Mouse (Mus musculus) forebrain, postnatal 0 days (tissue): Measurements from ENCODE around the gene Fgfr4. TPM values are rescaled to one million over a fixed set of nuclear protein-coding genes. Genes with fewer than 3 reads are reported as not detected.
A peak's percentile ranks its signal among the peaks of the same experiment; 100 is the strongest.

Experiments used
- ATAC-seq: fragments of 200-750 bp; cut with Nextera tagmentation; 2 replicates; pipeline ENCODE4 v1.8.0; 2017; ENCODE audit warnings: mild to moderate bottlenecking, moderate library complexity
- DNase-seq: peaks from one replicate; pipeline ENCODE4 v3.0.0-alpha.2; 2015
- H3K27ac ChIP-seq: fragments of 300-500 bp; sonication (generic); 2 replicates; pipeline ENCODE4 v1.5.1; 2014; ENCODE audit warnings: low read depth, mild to moderate bottlenecking, antibody characterized with exemption, low read length, moderate library complexity, mixed read lengths
- H3K27me3 ChIP-seq: fragments of 300-500 bp; sonication (generic); 2 replicates; pipeline ENCODE4 v1.6.1; 2014; ENCODE audit warnings: mild to moderate bottlenecking, low read length, mixed read lengths; ENCODE audit not compliant: insufficient read depth
- H3K36me3 ChIP-seq: fragments of 300-500 bp; sonication (generic); 2 replicates; pipeline ENCODE4 v1.6.1; 2014; ENCODE audit warnings: mild to moderate bottlenecking, moderate library complexity; ENCODE audit not compliant: insufficient read depth
- H3K4me1 ChIP-seq: fragments of 300-500 bp; sonication (generic); 2 replicates; pipeline ENCODE4 v1.6.1; 2014; ENCODE audit warnings: antibody characterized with exemption; ENCODE audit not compliant: insufficient read depth
- H3K4me2 ChIP-seq: fragments of 300-500 bp; sonication (generic); 2 replicates; pipeline ENCODE4 v1.6.1; 2014; ENCODE audit warnings: low read depth, mild to moderate bottlenecking, moderate library complexity
- H3K4me3 ChIP-seq: fragments of 300-500 bp; sonication (generic); 2 replicates; pipeline ENCODE4 v1.5.1; 2014; ENCODE audit warnings: low read depth, low read length, mixed read lengths
- H3K9ac ChIP-seq: fragments of 300-500 bp; sonication (generic); 2 replicates; pipeline ENCODE4 v1.6.1; 2014; ENCODE audit warnings: mild to moderate bottlenecking
- H3K9me3 ChIP-seq: fragments of 300-500 bp; sonication (generic); 2 replicates; pipeline ENCODE4 v1.6.1; 2016; ENCODE audit warnings: low read length
- CTCF ChIP-seq: sonication (generic); IDR thresholded peaks from 2 replicates; pipeline ENCODE4 v1.5.1; 2016; ENCODE audit warnings: antibody characterized with exemption, control low read depth, low read depth
- WGBS: fragments of 180-500 bp; shearing (Covaris S2); extraction: QIAGEN DNeasy Blood & Tissue Kit; methylation state at CpG from one replicate; pipeline ENCODE4 v1.1.7; 2014; 5-methylcytosine and 5-hydroxymethylcytosine counted together
- polyA plus RNA-seq: library from polyadenylated mRNA; unstranded; fragments of >200 nt; fragmentation: Nextera tagmentation; extraction: Ambion mirVana; gene quantifications from 2 replicates; pipeline ENCODE4 v1.2.1, GENCODE M21; 2015
- total RNA-seq: library from RNA; depleted of rRNA; stranded (reverse); fragments of >200 nt; gene quantifications from 2 replicates; pipeline ENCODE4 v1.2.3, GENCODE M21; 2014

Gene Fgfr4
- total and polyA plus RNA-seq, 2 experiments from 2014 or later = 0.19 to 0.33 TPM

GRCm38 (mm10) chr13:55165831-55166339 lies 13.4 kb downstream of the Fgfr4 start:
- TF ChIP-seq CTCF = no peak
- no peaks in the 10 kb centered on the region for H3K4me1 ChIP-seq
- no peak overlapping the region for H3K27ac ChIP-seq
- no peak overlapping the region for H3K4me2 ChIP-seq
- no peaks in the 10 kb centered on the region for H3K36me3 ChIP-seq
- WGBS = 92% methylated on average over 16 of the region's 16 CpGs
- H3K27me3 ChIP-seq = no peaks in the 10 kb centered on the region
- H3K4me3 ChIP-seq = no peak overlapping the region
- DNase-seq (no peak), ATAC-seq (no peak)
- no peak overlapping the region for H3K9ac ChIP-seq
- no peaks in the 10 kb centered on the region for H3K9me3 ChIP-seq

GRCm38 (mm10) chr13:55166806-55167725 lies 14.6 kb downstream of the Fgfr4 start:
- Histone ChIP-seq H3K4me2 (no peak overlapping the region), H3K27ac (no peak overlapping the region), H3K9me3 (no peaks in the 10 kb centered on the region), H3K4me1 (peaks cover 7% of the 10 kb centered on the region; the same call in 1 of the 2 replicates), H3K36me3 (no peaks in the 10 kb centered on the region), H3K27me3 (no peaks in the 10 kb centered on the region), H3K4me3 (no peak overlapping the region), H3K9ac (no peak overlapping the region)
- ATAC-seq (no peak), DNase-seq (no peak)
- no peak for TF ChIP-seq CTCF
- WGBS = 89% methylated on average over 32 of the region's 32 CpGs

DNA sequence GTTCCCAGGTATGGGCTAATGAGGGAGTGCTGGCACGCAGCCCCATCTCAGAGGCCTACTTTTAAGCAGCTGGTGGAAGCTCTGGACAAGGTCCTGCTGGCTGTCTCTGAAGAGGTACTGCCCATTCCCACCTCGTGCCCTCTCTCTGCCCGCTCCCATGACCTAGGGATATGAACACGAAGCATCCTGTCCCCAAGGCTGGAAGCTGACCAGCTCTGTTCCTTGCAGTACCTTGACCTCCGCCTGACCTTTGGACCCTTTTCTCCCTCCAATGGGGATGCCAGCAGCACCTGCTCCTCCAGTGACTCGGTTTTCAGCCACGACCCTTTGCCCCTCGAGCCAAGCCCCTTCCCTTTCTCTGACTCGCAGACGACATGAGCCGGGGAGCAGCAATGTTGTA lies 15.4 kb downstream of the Fgfr4 start:
- no peak overlapping the region for H3K4me3 ChIP-seq
- H3K27ac ChIP-seq = no peak overlapping the region
- no peak overlapping the region for H3K9ac ChIP-seq
- H3K36me3 ChIP-seq = no peaks in the 10 kb centered on the region
- no peak for ATAC-seq
- H3K4me2 ChIP-seq = no peak overlapping the region
- no peaks in the 10 kb centered on the region for H3K9me3 ChIP-seq
- WGBS = 86% methylated on average over 11 of the region's 11 CpGs
- no peak for DNase-seq
- TF ChIP-seq CTCF = no peak
- H3K4me1 ChIP-seq = peaks cover 7% of the 10 kb centered on the region; the same call in 1 of the 2 replicates
- no peaks in the 10 kb centered on the region for H3K27me3 ChIP-seq

DNA sequence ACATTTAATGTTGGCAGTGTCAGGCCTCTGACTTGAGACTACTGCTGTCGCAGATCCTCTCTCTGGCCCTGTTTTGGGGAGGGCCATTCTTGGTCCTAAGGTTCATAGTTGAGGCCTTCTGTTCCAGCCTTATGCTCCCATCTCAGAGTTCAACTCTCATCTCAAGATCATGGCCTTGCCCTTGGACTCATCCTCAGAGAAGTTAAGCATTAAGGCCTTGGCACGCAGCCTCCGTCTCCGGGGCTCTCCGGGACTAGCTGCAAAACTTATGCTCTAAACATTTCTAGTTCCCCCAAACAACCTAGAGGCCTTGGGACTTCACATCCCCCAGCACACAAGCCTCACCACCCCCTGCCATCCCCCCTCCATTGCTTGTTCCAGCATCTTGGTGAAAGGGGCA lies 15.8 kb downstream of the Fgfr4 start:
- H3K27ac ChIP-seq = no peak overlapping the region

GRCm38 (mm10) chr13:55168958-55169369 lies 16.5 kb downstream of the Fgfr4 start:
- no peak overlapping the region for H3K9ac ChIP-seq

More for the DNA sequence above, 15.8 kb downstream of the Fgfr4 start:
- DNase-seq = no peak
- WGBS = 92% methylated on average over 5 of the region's 5 CpGs
- Histone ChIP-seq H3K36me3 (no peaks in the 10 kb centered on the region), H3K9ac (no peak overlapping the region), H3K4me3 (no peak overlapping the region), H3K4me2 (no peak overlapping the region), H3K27me3 (no peaks in the 10 kb centered on the region), H3K9me3 (no peaks in the 10 kb centered on the region), H3K4me1 (peaks cover 7% of the 10 kb centered on the region; the same call in 1 of the 2 replicates)
- TF ChIP-seq CTCF = no peak
- ATAC-seq = no peak

GRCm38 (mm10) chr13:55171517-55172335 lies 19.3 kb downstream of the Fgfr4 start:
- H3K9me3 ChIP-seq = no peaks in the 10 kb centered on the region
- no peak for TF ChIP-seq CTCF
- 0 out of 2 replicates have a peak overlapping the region, but pooled peaks have one; percentile 10 for H3K9ac ChIP-seq
- H3K27me3 ChIP-seq = no peaks in the 10 kb centered on the region
- ATAC-seq (peak; percentile 87), DNase-seq (peak; percentile 70)
- H3K4me3 ChIP-seq = no peak overlapping the region
- H3K36me3 ChIP-seq = no peaks in the 10 kb centered on the region
- H3K4me1 ChIP-seq = peaks cover 7% of the 10 kb centered on the region; the same call in 1 of the 2 replicates
- peak overlapping the region; percentile 71 for H3K27ac ChIP-seq
- peak overlapping the region; percentile 25; the same call in 1 of the 2 replicates for H3K4me2 ChIP-seq
- 14% methylated on average over 26 of the region's 26 CpGs for WGBS

More at GRCm38 (mm10) chr13:55168958-55169369, 16.5 kb downstream of the Fgfr4 start:
- no peaks in the 10 kb centered on the region for H3K9me3 ChIP-seq
- no peaks in the 10 kb centered on the region for H3K36me3 ChIP-seq
- H3K27ac ChIP-seq = peak overlapping the region; percentile 40; the same call in 1 of the 2 replicates
- WGBS = 47% methylated on average over 13 of the region's 13 CpGs
- TF ChIP-seq CTCF = no peak
- H3K4me3 ChIP-seq = no peak overlapping the region
- no peaks in the 10 kb centered on the region for H3K27me3 ChIP-seq
- ATAC-seq = peak; percentile 84
- peaks cover 7% of the 10 kb centered on the region; the same call in 1 of the 2 replicates for H3K4me1 ChIP-seq
- DNase-seq = no peak
- H3K4me2 ChIP-seq = no peak overlapping the region
